Mouse (Mus musculus): ENCODE results near the gene Lrrc27.

DNA sequence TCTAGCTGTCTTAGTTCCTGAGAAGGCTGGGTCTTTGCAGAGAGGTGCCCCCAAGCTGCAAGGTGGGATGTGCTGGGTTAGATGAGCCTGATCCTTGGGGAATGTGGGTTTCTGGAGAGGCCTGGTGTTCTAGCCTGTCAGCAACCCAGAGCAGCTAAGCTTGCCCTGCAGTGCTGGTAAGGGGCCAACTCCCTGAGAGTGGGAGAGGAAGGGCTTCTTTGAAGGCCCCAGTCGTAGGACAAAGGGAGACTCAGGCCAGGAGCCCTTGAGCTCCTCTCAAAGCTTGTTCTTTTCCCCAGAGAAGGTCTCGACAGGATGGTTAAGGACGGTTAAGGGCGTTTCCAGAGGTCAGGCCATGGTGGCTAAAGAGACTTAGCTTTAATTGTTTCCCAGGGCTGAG is 51.5 kb downstream of the Lrrc27 start:
- TF ChIP-seq CTCF (conservative IDR thresholded peaks at IDR 0.05; ENCODE audit: insufficient read depth, insufficient read length, low read depth, low read length) (no peak), POLR2A (IDR thresholded peaks at IDR 0.05; ENCODE audit: low read depth, low read length) (no peak)

Measured in kidney, adult 2 months (tissue).